Mouse (Mus musculus) telencephalon, adult 2 months (tissue): ENCODE data around the gene Cacybp.

Experiments used
- DNase-seq: peaks from one replicate; pipeline ENCODE4 v3.0.0-alpha.2; 2011; ENCODE audit warnings: low read depth, low spot score

Gene Cacybp

DNA sequence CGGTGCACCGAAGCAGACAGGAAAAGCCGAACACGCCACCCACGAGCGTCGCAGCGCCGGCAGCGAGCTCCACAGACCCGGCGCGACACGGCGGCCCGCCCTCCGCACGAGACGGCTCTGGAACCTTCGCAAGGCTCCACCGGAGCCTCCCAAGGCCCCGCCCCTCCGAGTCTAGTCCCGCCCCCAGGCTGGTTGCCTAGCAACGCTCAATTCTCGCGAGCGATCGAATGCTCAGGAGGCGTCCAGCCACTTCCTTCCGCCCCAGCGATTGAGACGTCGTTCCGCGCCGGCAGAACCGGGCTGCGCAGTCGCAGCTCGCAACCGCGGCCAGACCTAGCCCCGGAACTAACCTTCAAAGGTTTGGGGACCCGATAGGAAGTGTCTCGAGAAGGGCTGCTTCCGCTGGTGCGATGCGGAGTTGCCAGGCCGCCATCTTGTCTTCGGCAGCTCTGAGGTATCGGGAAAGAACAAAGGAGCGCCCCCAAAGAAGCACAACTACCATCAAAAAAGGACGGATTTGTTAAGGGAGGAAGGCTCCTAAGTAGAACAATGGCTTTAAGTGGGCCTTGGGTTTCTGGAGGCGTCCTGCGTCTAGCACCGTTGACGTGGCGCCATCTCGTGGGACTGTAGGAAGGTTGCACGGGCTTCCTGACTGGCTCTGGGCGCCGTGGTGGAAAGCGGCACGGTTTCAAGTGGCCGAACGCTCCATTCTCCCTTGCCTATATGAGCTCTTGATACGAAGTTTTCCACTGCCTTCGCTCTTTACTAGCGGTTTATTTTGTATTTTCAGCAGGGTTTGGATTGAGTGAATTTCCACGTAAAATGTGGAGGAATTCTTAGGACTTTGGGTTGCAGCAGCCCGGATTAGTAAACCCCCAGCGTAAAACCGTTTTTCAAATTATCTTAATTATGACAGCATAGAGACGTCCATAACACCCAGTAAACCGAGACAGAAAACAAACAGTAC is at the start of gene Cacybp:
TSS of gene Cacybp (minus strand) at position 173 of the 967 bp plus-strand sequence.
- peak; percentile 98 for DNase-seq

GRCm38 (mm10) chr1:160262415-160262814 is 49.7 kb upstream of the Cacybp start:
- DNase-seq = no peak

DNA sequence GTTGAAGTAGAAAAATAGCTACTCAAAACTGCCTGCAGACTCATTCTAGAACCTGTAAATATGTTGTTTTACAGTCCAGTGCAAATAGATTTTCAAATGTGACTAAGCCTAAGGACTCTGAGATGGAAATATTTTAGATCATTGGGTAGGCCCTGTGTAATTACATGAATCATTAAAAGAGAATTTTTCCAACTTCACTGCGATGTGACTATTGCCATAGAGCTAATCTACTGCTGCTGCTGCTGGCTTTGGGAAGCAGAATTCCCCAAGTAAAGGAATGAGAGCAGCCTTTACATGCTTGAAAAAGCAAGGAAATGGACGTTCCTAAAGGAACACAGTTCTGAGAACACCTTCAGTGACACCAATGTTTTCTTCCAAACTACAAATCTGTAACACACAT is 49.2 kb upstream of the Cacybp start:
- no peak for DNase-seq

GRCm38 (mm10) chr1:160260605-160261004 is 47.9 kb upstream of the Cacybp start:
- no peak for DNase-seq

GRCm38 (mm10) chr1:160259884-160260283 is 47.2 kb upstream of the Cacybp start:
- no peak for DNase-seq

- no peak for DNase-seq
Measured at GRCm38 (mm10) chr1:160253108-160253507, 40.4 kb upstream of the Cacybp start.

- DNase-seq = no peak
Measured at GRCm38 (mm10) chr1:160251388-160252007, 38.8 kb upstream of the Cacybp start.

- no peak for DNase-seq
Measured at GRCm38 (mm10) chr1:160250782-160251181, 38.1 kb upstream of the Cacybp start.

DNA sequence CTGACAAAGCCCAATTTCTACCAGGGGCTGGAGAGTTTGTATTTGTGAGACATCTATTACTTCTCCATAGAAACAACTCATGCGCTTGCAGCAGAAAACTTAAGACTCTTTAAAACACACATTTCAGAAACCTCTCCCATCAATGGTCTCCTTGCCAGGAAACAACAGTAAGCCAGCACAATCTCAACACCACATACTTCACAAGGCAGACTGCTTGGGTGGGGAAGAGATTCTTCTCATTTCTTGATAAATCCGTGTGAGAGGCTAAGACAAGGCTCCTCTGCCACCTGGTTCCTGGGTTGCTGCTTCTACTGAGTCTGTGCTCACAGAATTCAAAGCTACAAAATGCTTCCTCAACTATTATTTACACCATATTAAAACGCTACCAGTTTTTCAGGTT is 37.1 kb upstream of the Cacybp start:
- DNase-seq = no peak

GRCm38 (mm10) chr1:160247473-160247872 is 34.8 kb upstream of the Cacybp start:
- no peak for DNase-seq

- no peak for DNase-seq
Measured at GRCm38 (mm10) chr1:160246844-160247243, 34.2 kb upstream of the Cacybp start.

- DNase-seq = no peak
Measured at GRCm38 (mm10) chr1:160245954-160246353, 33.3 kb upstream of the Cacybp start.

DNA sequence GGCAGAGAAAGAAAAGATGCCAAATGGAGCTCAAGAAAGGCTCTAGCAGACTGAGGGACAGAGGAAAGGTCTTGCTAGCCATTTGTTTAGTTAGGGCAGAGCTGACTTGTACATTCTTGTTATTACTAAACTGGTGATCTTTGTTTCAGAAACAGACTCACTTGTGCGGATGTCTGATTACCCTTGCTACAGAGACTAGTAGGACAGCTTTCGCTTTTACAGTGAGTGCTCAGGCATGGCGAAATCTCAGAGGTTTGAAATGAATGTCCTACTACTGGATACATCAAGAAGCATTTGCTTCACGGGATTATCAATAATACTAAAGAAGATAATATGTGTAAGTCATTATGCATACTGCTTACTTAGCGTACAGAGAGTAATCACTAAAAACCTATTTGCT is 32.0 kb upstream of the Cacybp start:
- no peak for DNase-seq

DNA sequence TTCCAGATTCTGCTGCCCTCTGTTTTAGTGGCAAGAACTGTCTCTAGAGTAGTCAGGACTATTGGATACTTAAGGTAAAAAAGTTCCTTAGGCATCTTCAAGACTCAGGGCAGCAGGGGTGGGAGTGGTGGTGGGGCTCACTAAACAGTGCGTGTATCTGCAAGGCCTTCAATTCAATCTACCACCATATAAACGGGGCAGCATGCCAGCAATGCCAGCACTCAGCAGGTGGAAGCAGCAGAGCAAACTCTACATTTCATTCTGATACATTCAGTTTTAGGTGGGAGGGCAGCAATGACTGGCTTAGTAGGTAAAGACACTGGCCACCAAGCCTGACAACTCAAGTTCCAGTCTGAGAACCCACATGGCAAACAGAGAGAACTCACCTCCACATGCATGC is 27.4 kb upstream of the Cacybp start:
- no peak for DNase-seq

DNA sequence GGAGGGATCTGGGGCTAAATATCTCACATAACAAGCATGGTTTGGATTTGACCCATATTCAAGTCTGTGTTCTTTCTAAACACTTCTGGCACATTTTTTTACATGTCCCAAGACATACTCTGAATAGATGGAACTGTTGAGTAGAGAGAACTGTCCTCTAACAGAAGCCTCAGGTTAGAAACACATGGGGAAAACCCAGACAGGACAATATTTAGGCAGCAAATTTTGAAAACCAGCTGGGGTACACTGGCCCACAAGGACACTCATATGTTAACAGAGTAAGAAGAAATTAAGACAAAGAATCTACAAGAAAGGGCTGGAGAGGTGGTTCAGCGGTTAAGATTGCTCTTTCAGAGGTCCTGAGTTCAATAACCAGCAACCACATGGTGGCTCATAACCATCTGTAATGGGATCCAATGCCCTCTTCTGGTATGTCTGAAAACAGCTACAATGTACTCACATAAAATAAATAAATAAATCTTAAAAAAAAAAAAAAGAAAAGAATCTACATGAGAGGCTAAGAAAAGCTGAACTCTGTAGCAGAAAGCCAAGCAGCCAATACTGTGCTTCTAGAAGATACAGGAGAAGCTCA is 26.3 kb upstream of the Cacybp start:
- no peak for DNase-seq

GRCm38 (mm10) chr1:160237981-160238380 is 25.3 kb upstream of the Cacybp start:
- DNase-seq = no peak

- DNase-seq = no peak
Measured at GRCm38 (mm10) chr1:160233921-160234320, 21.2 kb upstream of the Cacybp start.

GRCm38 (mm10) chr1:160232113-160232512 is 19.4 kb upstream of the Cacybp start:
- no peak for DNase-seq

GRCm38 (mm10) chr1:160231013-160231412 is 18.3 kb upstream of the Cacybp start:
- DNase-seq = no peak

DNA sequence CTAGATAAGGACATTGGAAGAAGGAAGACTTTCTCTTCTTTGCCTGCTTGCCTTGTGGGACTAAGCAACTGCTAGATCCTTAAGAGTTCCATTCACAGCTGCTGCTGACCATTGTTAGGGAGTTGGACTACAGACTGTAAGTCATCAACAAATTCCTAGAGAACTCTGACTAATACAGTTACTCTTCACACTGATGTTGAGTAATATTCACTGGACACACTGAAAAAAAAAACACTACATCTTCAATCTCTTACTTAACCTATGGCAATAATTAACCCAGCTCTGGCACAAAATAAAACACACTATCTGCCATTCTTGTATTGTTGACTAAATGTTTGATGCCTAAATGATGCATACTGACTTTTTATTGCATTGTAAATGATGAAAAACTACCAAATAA is 15.2 kb upstream of the Cacybp start:
- no peak for DNase-seq

DNA sequence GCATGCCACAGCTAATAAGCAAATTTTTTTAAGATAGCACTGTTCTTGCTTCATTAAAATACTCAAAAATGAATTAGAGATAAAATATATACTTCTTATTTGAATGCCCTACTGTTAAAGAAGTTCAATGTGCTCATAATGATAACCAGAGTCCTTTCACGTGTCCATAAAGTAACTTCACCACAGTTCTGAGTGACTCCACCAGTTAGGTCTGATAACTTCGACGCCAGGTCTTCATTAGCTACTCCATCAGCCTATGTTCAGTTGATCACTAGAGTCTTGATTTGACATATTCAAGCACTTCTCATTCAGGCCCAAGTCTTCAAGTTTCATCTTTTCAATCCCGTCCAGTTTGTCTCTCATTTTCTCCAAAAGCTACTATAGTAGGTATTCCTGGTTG is 14.5 kb upstream of the Cacybp start:
- no peak for DNase-seq

DNA sequence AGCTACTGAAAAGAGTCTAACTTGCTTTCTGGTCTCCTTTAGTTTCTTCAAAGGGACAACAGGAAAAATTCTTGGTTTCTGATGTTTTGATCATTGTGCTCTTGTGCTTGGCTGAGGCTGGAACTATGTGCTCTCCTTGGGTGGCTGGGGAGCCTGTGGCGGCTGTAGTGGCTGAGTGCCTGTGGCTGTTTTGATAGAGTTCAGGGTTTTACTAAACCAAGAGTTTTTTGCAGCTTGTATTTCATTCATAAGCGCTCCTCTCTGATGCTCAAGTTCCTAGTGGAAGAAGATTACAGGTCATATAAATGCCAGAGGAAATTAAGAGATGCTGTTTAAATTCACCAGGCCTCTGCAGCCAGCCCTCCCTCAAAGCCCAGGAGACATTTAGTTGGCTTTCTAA is 11.4 kb upstream of the Cacybp start:
- no peak for DNase-seq

- no peak for DNase-seq
Measured at GRCm38 (mm10) chr1:160217898-160218297, 5.2 kb upstream of the Cacybp start.
